ENCODE assay signal across 12 mouse cellular contexts in the genomic region with DNA sequence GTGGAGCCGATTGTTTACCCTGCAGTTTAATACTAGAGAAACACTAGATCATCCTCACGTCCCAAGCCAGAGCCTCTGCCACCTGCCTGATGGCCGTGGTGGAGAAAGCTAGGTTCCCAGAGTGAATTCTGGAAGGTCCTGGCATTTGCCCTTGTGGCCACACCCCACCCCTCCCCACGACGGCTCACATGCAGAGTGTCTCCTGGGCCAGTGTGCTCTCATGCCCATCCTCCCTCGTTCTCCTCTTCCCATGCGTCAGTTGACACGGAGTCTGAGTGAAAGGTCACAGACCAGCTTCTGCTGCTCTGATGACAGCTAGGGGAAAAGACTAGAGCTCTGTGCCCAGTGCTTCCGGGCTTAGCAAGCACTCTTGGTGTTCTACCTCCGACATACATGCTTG. TPM values are rescaled to one million over a fixed set of nuclear protein-coding genes. Genes with fewer than 3 reads are reported as not detected.
DNase-seq lines count a peak whose midpoint lies in the region; ATAC-seq lines count a peak whose summit lies in the region.
"Had no signal": no experiment of that assay in that cellular context is flagged by ENCODE, and none has a peak within 500 bp of the region (broad histone marks: within the 10 kb centered on the region; RNA-seq: fewer than 3 reads in every experiment).

No protein-coding gene starts in this region.

- peak overlapping the region; percentile 100 for H3K27ac ChIP-seq in liver, embryonic 15.5 days (replicated peaks)

- no peak overlapping the region for H3K4me3 ChIP-seq in liver, embryonic 15.5 days (replicated peaks)

- no peak for ATAC-seq in liver, embryonic 15.5 days (ENCODE audit: insufficient read depth)
- no peak for ATAC-seq in cerebellum, adult (ENCODE audit: insufficient number of reproducible peaks, low FRiP score, low TSS enrichment)

- no peaks in the 10 kb centered on the region for H3K9me3 ChIP-seq in liver, embryonic 15.5 days (replicated peaks)

- peaks cover 27% of the 10 kb centered on the region for H3K36me3 ChIP-seq in liver, embryonic 15.5 days (replicated peaks)

- H3K4me2 ChIP-seq in liver, embryonic 15.5 days, result peak overlapping the region; percentile 94

- H3K4me1 ChIP-seq in liver, embryonic 15.5 days (replicated peaks), result peaks cover 92% of the 10 kb centered on the region

- DNase-seq in gastrocnemius, adult 18-20 months (ENCODE audit: low spot score), result peak; percentile 87
- no peak for DNase-seq in gastrocnemius, postnatal 4 days (ENCODE audit: low spot score in 2 of 2)
- peak; percentile 71 for DNase-seq in adrenal gland, postnatal 10 days
- DNase-seq in kidney, adult 11 months, result peak; percentile 73
- DNase-seq in ovary, postnatal 14 days (ENCODE audit: low spot score), result no peak
- no peak for DNase-seq in B cell, adult 2 months
- DNase-seq: retina, postnatal 1 day had no signal

- no peaks in the 10 kb centered on the region for H3K27me3 ChIP-seq in liver, embryonic 15.5 days

- 54% methylated on average over 10 of the region's 10 CpGs for WGBS in liver, embryonic 15.5 days (ENCODE audit: insufficient replicate concordance)

- peak overlapping the region; percentile 90; the same call in 1 of the 2 replicates for H3K9ac ChIP-seq in liver, embryonic 15.5 days

RNA-seq across cellular contexts. Expression of a gene that starts 7.0 kb away (rescaled TPM):
- 10 to 100 TPM; 21.8 to 28.9 TPM for total RNA-seq in gastrocnemius, adult 18-20 months (2021)
- 10 to 100 TPM in 1 of 2 experiments, 1 to 10 TPM in 1; 8.8 to 10.2 TPM for total RNA-seq in gastrocnemius, postnatal 4 days (2021)
- 10 to 100 TPM; 12.0 to 13.2 TPM for total RNA-seq in adrenal gland, postnatal 10 days (2021)
- polyA plus RNA-seq in liver, embryonic 15.5 days (2015; fragmentation: Nextera tagmentation; extraction: Ambion mirVana), result 25.0 and 26.4 TPM in 2 replicates

RNA-seq across cellular contexts. Expression of a gene that starts 20.5 kb away (rescaled TPM):
- under 1 TPM; 0.12 to 0.21 TPM for total RNA-seq in gastrocnemius, adult 18-20 months (2021)
- total RNA-seq in gastrocnemius, postnatal 4 days (2021), result under 1 TPM; 0.80 to 0.88 TPM
- total RNA-seq in adrenal gland, postnatal 10 days (2021), result under 1 TPM; 0.81 to 0.91 TPM
- 1.9 and 2.4 TPM in 2 replicates for polyA plus RNA-seq in liver, embryonic 15.5 days (2015; fragmentation: Nextera tagmentation; extraction: Ambion mirVana)

RNA-seq across cellular contexts. Expression of a gene that starts 32.1 kb away (rescaled TPM):
- total RNA-seq in gastrocnemius, adult 18-20 months (2021), result not detected
- total RNA-seq in gastrocnemius, postnatal 4 days (2021), result not detected
- total RNA-seq in adrenal gland, postnatal 10 days (2021), result not detected
- not detected in 2 replicates for polyA plus RNA-seq in liver, embryonic 15.5 days (2015; fragmentation: Nextera tagmentation; extraction: Ambion mirVana)
- total RNA-seq: left cerebral cortex, postnatal 36 days had no signal
- polyA plus RNA-seq: C2C12; frontal cortex, adult 2 months had no signal

RNA-seq across cellular contexts. Expression of a gene that starts 33.3 kb away (rescaled TPM):
- total RNA-seq in gastrocnemius, adult 18-20 months (2021), result 10 to 100 TPM; 55.0 to 68.4 TPM
- 10 to 100 TPM; 58.0 to 61.4 TPM for total RNA-seq in gastrocnemius, postnatal 4 days (2021)
- 10 to 100 TPM; 81.5 to 84.7 TPM for total RNA-seq in adrenal gland, postnatal 10 days (2021)
- 44.3 and 49.3 TPM in 2 replicates for polyA plus RNA-seq in liver, embryonic 15.5 days (2015; fragmentation: Nextera tagmentation; extraction: Ambion mirVana)

RNA-seq across cellular contexts. Expression of a gene that starts 38.4 kb away (rescaled TPM):
- total RNA-seq in gastrocnemius, adult 18-20 months (2021), result under 1 TPM; 0.59 to 0.82 TPM
- total RNA-seq in gastrocnemius, postnatal 4 days (2021), result 1 to 10 TPM; 3.9 to 4.4 TPM
- total RNA-seq in adrenal gland, postnatal 10 days (2021), result 1 to 10 TPM; 4.1 to 5.6 TPM
- polyA plus RNA-seq in liver, embryonic 15.5 days (2015; fragmentation: Nextera tagmentation; extraction: Ambion mirVana), result 0.10 and 0.14 TPM in 2 replicates

Comparison
In these comparisons a context has a peak if more than half of its experiments do, and no peak if none do; other contexts are left out.
1. DNase-seq: peak in gastrocnemius, adult 18-20 months (single experiment), adrenal gland, postnatal 10 days (single experiment) and kidney, adult 11 months (single experiment); none in gastrocnemius, postnatal 4 days (0 of 2), ovary, postnatal 14 days (single experiment) and B cell, adult 2 months (0 of 2).